Mouse (Mus musculus): ENCODE data around the gene Dcaf4.

Gene Dcaf4

DNA sequence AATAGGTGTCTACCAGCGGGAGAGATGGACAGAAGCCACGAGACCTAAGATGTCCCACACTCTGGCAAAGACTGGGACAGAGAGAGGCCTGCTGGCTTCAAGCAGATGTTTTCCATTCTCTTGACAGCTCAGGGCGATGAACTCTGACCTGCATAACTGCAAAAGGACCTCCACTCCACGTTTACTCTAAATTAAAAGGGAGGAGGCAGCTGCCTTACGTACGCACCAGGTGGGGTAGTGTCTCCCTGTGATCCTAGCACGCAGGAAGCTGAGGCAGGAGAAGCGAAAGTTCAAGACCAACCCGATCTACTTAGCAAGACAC, 24.3 kb upstream of the Dcaf4 start:
- CTCF ChIA-PET = no interaction called here

DNA sequence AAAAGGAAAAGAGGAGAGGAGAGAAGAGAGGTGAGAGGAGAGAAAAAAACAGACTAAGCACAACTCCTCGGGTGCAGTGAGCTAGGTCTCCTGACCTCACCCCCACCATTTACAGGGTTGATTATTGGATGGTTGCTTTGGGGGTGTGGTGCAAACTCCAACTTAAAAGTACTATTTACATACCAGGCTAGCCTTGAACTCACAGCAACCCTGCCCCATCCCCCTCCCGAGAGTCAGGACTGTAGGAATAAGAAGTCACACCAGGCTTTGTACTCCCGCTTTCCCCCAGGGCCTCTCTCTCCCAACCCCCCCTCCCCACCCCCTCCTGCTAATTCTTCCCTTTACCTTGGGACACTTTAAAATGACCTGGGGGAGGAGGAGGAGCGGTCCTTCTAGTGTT, 23.9 kb upstream of the Dcaf4 start:
- CTCF ChIA-PET = no interaction called here

DNA sequence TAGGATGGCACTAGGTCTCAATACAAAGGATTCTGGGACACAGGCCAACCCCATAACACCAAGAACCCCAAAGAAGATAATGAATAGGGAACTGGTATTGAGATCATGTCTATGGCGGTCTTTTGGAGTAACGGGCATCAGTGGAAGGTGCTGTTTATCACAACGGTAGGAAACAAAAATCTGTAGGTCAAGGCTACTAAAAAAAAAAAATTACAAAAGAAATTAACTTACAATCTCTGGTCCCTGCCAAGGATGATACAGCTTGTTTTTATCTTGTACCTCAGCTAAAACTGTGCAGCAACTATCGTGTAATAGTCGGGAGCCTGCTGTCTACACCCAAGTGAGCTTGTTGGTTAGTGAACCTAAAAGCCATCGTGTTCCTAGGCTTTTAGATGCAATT, 23.5 kb upstream of the Dcaf4 start:
- CTCF ChIA-PET = no interaction called here

DNA sequence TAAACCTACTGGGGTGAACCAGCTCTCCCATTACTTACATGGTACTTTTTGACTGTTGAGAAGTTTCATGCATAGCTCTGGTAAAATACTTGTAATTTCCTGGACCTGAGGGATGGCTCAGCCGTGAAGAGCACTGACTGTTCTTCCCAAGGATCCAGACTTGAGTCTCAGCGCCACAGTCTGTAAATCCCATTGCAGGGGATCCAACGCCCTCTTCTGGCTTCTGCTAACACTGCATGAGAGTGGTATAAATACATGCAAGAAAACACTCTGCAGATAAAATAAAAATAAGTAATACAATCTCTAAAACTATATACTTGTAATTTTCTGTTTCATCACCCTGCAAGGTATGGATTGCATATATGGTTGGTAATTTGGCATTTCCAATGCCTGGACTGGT, 22.3 kb upstream of the Dcaf4 start:
- CTCF ChIA-PET = no interaction called here

DNA sequence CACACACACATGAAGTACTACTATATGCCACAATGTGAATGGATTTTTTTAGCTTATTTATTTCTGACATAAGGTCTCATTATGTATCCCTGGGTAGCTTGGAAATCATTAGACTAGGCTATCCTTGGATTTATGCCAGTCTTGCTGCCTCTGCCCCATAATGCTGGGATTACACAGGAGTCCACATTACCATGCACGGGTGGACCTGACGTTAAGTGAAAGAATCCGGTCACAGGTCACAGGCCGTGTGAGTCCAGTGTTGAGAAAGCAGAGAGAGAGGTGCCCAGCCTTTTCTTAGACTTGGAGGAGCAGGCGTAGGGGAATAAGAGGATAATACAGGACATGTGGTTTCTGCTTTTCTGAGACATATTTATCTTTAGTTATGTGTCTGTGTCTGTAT, 21.0 kb upstream of the Dcaf4 start:
- CTCF ChIA-PET = no interaction called here

DNA sequence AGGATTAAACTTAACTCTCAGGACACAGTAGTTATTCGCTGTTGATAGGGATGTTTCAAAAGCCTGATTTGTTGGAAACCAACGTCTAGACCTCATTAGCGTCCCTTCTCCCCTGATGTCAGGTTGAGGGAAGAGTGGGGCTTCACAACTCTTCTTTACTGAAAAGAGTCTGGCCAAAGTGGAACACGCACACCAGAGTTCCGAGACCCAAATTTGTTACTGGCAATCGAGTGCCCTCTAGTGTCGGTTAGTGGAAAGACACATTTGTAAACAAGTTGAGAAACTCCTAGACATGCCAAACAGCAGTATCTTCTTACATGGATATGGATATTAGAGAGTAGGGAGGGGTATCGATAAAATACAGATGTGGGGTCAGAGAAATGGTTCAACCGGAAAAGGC, 18.1 kb upstream of the Dcaf4 start:
- CTCF ChIA-PET = no interaction called here

DNA sequence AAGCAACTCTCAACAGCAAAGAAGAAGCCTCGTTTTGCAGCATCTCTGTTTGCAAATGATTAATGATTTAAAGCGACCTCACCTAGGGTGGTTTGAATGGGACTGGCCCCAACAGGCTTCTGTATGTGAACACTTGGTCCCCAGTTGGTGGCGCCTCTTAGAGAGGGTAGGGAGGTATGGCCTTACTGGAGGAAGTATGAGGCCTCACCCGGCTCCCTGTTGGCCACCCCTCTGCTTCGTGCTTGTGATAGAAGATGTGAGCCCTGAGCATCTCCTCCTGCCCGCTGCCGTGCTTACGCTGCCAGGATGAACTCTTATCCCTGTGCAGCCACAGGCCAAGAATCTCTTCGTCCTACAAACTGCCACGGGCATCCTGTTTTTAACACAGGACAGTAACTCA, 13.7 kb upstream of the Dcaf4 start:
- CTCF ChIA-PET = no interaction called here

DNA sequence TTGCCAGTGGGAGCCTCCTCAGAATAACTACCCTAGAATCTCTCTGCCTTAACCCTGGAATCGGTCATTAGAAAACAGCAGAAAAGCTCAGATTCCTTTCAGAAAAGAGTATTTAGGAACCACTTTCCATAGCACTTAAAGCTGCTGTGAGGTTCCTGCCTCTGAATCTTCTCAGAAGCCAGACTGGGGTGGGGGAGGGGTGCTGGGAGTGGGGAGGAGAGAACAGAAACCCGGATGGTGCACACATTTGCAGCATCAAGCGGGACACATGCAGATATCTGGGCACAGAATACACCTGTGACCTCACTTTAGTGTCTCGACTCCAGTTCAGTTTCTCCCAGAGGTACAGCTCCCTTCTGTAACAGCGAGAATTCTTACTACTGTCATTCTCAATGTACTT, 9.7 kb upstream of the Dcaf4 start:
- CTCF ChIA-PET = no interaction called here

DNA sequence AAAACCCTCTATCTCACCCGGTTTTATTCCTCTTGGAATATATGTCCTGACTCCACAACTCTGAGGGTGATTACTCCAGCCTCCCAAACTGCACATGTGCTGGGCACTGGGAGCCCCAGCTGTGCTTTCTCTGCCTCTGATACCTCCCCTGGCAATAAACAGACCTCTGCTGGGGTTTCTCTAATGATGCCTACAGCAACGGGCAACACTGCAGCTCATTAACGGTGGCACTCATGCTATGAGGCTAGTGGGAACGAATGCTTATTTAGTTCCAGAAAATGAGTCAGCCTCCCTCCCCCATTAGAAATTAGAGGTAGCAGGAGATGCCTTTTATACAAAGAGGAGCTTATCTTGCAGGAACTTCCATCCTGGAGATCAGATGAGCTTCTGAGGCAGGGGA, 7.5 kb upstream of the Dcaf4 start:
- CTCF ChIA-PET = interaction anchor here (0.5 kb wide), 1 partner anchor 12 kb away, joined by 3 read pairs; no protein-coding TSS in a partner anchor

DNA sequence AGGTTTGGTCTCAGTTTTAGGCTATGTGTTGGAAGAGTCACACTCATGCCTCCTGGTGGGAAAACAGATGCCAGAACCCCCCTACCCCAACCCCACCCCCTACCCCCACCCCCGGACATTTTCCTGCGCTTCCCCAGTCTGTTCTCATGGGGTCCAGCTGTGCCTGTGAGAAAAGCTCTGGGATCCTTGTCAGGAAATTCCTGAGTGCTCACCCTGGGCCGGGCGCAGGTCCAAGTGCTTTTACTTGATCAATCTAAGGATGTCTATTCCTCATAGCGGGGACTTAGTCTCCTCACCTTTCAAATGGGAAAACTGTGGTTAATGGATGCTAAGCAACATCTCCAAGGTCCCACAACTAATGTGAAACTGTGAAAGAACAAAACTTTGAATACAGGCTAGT, 7.1 kb upstream of the Dcaf4 start:
- CTCF ChIA-PET = interaction anchor here (0.5 kb wide), 1 partner anchor 12 kb away, joined by 3 read pairs; no protein-coding TSS in a partner anchor

DNA sequence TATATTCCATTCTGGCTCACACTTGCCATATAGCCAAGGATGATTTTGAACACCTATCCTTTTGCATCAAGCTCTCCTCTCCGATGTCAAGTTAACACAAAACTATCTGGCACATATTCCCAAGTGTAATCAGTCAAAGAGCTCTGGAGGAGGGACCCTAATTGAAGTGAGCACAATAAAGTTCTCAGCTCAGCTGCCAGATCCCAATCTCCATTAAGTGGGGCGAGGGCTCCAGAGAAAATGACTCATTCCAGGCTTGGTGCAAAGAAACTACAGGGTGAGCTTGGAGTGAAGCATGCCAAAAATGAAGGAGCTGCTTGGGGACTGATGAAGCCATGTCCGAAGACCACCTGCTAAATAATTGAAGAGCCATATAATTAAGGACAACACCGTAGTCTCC, 6.0 kb upstream of the Dcaf4 start:
- CTCF ChIA-PET = no interaction called here

DNA sequence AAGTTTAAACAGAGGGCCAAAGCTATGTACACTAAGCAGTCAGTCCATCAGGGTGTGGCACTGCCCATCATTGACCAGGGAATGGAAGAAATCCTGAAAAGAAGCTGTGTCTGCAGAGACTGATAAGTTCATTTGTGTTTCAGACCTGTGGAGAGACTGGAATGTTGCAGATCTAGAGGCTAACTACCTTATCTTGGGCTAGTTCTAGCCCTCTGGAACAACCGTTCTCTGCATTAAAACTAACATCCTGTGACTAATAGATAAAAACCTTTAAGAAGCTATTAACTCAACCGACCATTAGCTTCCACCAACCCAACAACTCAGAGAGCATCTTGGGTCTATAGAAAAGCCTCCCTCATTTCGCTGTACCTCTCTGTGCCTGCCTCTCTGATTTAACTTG, 2.7 kb upstream of the Dcaf4 start:
- CTCF ChIA-PET = no interaction called here

DNA sequence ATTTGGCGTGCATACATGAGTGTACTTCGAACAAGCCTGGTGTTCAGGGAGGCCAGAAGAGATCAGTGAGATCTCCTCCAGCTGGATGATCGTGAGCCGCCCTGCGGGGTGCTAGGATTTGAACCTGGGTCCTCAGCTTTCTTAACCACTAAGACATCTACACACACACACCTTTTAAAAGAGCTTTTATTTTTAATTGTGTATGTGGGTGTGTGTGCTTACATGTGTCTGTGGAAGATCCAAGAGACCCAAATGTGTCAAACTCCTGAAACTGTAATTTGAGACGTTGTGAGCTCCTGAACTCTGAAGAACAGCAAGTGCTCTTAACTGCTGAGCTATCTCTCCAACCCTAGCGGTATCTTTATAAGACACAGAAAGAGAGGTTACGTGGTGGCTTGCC, 817 bp downstream of the Dcaf4 start:
- CTCF ChIA-PET = no interaction called here

DNA sequence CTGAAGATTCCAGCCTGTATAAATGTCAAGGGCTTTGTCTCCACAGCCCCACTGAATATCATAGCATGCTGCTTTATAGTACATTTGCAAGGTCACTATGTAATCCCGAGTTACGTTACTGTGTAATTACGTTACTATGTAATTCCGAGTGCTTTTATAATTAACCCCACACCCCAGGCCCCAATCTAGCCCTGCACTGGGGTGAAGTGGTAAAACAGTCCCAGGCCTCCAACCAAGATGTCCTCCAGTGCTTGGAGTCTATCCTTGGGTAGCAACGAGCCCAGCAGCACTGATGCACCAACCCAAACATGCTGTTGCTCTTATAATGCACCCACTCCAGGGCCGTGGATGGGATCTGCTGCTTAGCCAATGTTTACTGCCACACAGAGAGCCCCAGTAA, 2.8 kb downstream of the Dcaf4 start:
- CTCF ChIA-PET = no interaction called here

DNA sequence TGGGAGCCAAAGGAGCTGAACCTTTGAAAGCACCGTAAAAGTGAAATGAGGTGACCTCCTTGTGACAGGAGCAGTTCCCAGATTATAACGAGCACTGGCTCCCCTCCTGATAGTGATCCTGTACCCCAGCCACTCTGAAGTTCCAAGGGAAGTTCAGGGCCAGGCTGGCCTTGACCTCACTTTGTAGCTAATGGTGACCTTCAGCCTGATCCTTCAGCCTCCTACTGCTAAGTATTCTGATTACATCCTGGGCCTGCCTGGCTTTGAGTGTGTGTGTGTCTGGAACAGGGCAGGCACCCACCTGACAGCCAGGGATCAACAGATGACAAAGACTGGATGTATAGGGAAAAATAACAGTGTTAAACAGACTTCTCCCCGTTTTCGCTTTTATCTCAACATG, 3.6 kb downstream of the Dcaf4 start:
- CTCF ChIA-PET = no interaction called here

DNA sequence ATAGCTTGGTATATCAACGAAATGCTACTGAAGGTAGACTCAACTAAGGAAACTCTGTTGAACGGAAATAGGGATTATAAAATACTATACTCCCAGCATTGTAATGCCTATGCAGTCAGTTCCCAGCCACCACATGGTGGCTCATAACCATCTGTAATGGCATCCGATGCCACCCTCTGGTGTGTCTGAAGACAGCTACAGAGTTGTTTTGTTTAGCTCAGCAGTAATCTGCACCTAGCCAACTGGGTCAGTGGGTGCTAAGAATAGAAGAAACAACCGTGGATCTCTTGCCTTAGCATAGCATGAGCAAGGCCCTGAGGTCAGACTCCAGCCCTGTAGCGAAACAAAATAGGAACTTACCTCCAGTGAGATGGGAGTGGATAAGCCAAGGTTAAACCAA, 4.1 kb downstream of the Dcaf4 start:
- CTCF ChIA-PET = no interaction called here

DNA sequence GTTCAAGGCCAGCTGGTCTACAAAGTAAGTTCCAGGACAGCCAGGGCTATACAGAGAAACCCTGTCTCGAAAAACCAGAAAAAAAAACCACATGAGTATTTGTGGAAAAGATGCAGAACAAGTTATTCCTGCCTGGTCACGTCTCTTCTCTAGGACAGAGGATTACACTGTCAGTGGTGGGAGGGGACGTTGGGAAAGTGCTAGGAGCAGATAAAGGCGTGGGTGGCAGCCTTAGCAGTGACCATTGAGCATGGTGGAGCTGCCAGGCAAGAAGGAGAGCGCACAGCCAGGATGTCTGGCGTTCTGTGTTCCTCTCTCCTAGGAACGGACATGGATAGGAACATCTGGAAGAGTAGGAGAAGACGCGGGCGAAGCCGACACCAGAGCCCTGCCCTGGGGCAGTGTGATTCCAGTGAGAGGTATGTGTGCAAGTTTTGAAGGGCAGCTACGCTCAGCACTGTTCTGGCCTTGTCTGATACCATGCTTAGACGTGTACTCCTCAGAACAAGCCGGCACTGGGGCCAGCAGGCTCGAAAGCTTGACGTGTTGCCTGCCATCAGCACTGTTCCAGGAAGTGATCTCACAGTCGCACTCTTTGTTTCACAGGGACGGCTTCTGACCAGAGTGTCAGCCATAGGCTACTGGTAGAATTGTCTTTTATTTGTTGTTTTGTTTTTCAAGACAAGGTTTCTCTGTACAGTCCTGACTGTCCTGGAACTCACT, 5.7 kb downstream of the Dcaf4 start:
- CTCF ChIA-PET = no interaction called here

DNA sequence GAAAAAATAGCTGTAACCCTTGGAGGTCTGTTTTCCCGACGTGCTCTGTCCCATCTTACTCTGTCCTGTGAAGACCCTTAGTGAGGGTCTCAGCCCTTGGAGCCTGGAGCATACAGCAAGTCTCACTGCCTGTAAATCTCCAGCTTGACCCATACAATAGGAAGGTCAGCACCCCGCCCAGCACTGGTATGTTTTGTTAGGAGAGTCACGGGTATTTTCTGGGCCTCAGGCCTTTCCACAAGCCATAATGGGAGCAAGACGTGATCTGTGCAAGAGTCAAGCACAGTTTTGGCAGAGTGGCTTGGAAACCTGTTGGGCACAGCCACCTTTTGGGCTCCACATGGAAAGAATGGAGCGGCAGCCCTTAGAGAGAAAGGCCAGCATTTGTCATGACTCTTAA, 7.5 kb downstream of the Dcaf4 start:
- CTCF ChIA-PET = interaction anchor here (0.6 to 0.7 kb wide), 2 partner anchors 27 to 557 kb away, joined by 3 to 6 read pairs; no protein-coding TSS in a partner anchor

DNA sequence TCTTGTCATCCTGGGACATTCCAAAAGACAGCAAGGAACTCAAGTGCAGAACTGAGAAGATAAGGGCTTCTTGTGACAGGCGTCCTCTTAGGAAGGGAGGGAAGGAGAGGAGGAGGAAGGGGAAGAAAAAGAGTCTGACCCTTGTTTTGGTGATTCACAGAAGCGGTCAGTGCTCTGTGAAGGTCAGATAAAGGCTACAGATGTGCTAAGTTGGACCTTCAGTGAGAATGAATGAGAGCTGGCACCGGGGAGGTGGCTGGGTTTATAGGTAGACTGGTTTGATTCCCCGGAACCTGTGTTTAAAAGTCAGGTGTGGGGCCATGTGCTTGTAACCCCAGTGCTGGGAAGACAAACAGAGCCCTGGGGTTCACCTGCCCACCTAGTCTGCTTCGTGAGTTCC, 8.4 kb downstream of the Dcaf4 start:
- CTCF ChIA-PET = interaction anchor here (0.6 kb wide), 1 partner anchor 558 kb away, joined by 3 read pairs; no protein-coding TSS in a partner anchor

DNA sequence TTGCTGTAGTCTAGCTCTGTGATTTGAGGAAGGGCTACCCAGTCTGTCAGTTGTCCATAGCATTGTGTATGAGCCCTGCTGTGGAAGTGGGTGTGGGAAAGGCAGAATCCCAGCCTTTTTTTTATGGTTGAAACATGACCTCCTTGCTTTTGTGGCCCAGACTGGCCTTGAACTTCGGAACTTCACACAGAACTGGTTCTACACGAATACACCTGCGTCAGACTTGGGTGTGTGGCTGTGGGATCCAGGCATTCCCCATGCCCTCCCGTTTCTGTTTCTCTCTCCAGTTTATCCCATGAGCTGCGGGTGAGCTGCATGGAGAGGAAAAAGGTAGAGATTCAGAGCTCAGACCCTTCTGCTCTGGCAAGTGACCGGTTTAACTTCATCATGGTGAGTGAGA, 11.7 kb downstream of the Dcaf4 start:
- CTCF ChIA-PET = interaction anchor here (0.6 kb wide), 1 partner anchor 30 kb away, joined by 3 read pairs; no protein-coding TSS in a partner anchor

DNA sequence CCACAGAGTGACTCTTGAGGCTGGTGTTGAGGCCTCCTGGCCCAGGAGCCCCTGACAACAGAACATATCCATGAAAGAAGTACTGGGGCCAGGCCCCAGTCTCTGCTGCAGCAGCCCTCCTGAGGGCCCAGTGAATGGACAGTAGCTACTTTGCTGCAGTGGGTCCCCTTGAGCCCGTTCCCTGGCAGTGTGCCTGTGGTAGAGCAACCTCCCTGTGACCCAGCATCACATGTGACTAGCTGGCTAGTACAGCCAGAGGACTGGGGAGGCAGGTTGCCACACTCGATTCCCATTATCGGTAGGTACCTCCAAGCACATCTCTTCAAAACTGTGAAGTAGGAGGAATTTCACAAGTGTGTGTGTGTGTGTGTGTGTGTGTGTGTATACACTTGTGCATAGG, 12.7 kb downstream of the Dcaf4 start:
- CTCF ChIA-PET = interaction anchor here (0.7 kb wide), 1 partner anchor 250 kb away, joined by 3 read pairs; no protein-coding TSS in a partner anchor

DNA sequence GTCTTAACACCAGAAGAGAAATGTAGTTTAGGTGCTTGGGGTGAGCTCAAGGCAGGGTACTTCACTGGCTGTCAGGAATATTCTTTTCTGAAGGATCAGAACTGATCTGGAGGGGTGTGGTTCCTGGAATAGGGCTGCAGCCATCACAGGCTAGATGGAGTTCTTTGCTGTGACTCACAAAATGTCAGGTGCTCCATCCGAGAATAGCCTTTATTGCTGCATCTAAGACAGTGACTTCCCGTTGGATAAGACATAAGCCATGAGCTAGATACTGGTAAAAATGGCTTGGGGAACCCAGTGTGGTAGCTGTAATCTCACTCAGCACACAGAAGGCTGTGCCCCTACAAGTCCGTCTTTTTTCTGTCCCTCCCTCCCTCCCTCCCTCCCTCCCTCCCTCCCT, 13.9 kb downstream of the Dcaf4 start:
- CTCF ChIA-PET = no interaction called here

DNA sequence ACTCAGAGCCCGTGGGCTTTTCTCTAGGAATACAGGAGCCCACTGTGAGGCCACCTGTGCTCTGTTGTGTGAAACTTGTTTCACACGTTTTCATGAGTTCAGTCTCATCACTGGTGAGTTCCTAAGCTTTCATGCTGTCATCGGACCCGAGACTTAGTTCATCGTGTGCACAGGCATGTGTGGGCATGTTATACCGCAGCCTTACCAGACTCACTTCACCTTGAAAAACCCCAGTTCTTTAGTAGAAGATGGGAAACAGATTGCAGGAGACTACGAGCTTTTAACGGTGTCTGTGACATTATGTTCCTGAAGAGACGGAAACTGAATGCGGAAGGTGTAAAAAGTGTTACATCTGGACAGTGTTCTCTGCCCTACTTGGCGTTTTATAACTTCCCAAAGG, 15.2 kb downstream of the Dcaf4 start:
- CTCF ChIA-PET = interaction anchor here (0.5 kb wide), 1 partner anchor 46 kb away, joined by 5 read pairs; no protein-coding TSS in a partner anchor

DNA sequence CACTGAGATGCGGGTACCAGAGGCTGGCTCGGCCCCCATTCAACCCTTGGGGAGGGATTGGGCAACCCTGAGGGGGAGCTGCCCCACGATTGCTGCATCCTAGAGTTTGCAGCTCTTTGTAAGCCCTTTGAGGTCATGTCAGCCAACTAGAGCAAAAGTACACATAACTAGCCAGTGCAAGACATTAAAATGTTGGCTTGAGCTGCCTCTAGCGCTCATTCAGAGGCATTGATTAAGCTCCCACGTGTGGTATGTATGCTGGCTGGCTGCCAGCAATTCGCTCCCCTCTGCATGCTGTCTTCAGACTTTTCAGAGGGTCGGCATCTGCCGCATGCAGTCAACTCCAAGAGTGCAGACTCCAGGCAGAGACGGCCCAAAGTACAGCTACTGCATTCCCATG, 15.8 kb downstream of the Dcaf4 start:
- CTCF ChIA-PET = no interaction called here
